Mouse (Mus musculus): Measurements from ENCODE around the gene Ramp3. TPM values are rescaled to one million over a fixed set of nuclear protein-coding genes. Genes with fewer than 3 reads are reported as not detected.
"Not testable (repeated sequence)": the region's sequence is repeated elsewhere in the genome, so short reads cannot be mapped to it uniquely, and the experiment has no call there.

The Ramp3 gene
- polyA plus RNA-seq (2012; rRNA removed): 3.6 and 4.2 TPM in 2 replicates

DNA sequence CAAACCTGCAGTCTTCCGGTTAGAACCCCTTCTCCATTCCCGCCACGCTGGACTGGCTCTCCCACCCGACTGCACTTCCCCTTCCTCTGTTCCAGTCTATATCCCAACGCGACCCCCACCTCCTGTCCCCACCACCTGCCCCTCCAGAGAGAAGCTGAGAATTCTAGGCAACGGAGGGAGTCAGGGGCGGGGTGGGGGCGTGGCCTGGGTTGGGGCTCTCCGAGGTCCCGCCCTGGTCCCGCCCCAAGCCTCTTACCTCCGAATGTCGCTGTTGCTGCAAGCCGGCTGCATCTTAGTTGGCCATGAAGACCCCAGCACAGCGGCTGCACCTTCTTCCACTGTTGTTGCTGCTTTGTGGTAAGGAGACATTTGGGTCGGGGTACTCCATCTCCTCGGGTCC, at the start of gene Ramp3:
Ramp3 (plus strand) TSS at position 251 of the 400 bp plus-strand sequence.
- DNase-seq (ENCODE audit: low read depth, low spot score): no peak
- WGBS: 2% methylated on average over 18 of the region's 18 CpGs

DNA sequence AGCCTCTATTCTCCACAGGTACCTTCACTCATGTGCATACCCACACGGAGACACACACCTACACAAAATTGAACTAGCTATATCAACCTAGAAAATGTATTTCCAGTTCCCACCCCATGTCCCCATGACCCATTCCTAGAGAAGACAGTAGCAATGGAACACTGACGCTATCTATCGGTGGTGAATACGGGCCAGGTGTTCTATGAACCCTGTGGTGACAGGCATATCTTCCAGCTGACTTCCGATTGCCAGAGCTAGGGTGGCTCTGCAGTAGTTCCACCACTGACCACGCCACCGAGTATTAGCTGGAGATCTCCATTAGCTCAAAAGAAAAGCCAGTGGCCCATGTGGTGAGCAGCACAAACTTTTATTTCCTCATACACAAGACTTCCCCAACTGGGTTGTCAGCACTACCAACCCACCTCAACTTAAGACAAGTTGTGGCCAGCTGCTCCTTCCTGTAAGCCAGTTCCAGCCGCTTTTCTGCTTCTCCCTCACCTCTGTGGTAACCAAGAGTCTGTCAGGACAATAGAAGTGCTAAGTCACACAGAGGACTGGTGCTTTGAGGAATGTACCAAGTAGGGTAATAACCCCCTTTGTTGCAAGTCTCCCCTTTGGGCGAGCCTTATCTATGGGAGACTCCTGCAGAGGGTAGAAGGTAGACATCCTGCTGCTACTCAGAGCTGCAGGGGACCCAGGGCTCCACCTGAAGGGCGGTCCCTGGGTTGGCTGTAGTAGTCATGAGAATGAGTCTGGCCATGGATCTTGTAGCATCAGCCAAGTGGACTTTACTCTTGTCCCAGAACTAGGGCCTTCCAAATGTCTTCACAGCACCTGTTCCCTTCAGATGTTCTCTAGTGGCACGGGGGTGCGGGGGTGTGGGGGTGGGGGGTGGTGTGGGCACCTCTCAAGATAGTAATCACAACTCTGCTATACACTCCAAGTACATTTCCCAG, 42.8 kb upstream of the Ramp3 start:
- WGBS: 82% methylated on average over 12 of the region's 12 CpGs
- no peak for DNase-seq (ENCODE audit: low read depth, low spot score)

DNA sequence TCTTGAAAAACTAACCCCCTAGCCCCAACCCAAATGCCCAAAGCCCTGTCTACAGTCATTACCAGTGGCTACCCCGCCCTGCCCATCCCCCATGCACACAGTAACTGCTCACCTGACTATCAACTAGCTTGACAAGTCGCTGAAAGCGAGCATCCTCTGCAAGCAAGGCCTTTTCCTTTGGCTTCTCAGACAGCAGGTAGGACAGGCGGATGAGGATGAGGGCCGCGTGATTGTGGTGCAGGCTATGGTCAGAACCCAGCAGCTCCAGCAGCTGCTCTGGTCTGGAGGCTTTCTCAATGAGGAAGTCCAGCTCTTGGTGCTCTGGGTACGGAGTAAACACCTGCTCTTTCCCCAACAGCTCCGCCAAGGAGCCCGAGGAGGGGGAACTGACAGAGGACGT, 34.6 kb upstream of the Ramp3 start:
- 49% methylated on average over 10 of the region's 10 CpGs for WGBS
- no peak for DNase-seq (ENCODE audit: low read depth, low spot score)

DNA sequence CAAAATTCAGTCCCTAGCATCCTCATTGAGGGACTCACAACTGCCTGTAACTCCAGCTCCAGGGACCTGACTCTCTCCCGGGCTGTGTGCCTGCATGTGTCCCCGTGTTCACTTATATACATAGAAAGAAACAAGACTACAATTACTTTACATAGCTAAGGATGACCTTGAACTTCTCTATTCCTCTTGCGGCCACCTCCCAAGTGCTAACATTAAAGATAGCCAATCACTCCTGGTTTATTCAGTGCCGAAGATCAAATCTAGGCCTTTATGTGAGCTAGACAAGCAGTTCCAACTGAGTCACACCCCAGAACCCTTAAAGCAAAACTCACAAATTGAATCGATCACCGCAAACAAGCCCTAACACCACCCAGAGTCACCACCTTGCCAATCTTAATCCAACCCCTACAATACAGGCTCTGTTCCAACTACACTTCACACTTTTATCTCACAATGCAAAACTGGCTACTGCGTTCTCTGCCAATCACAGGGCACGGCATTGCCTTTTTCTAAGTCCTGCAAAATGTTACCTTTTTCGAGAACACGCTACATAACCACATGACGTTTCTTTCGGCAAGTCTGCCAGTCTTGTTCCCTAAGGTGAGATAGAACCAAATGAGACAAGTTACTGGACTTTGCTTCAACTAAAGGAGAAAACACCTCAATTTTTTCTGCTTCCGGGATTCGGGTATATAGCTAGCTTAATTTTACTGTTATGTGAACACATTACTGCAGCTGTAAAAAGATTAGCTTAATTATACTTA, 33.5 kb upstream of the Ramp3 start:
- whole genome bisulfite sequencing: 23% methylated on average over 14 of the region's 14 CpGs
- DNase-seq (ENCODE audit: low read depth, low spot score): peak; percentile 45

DNA sequence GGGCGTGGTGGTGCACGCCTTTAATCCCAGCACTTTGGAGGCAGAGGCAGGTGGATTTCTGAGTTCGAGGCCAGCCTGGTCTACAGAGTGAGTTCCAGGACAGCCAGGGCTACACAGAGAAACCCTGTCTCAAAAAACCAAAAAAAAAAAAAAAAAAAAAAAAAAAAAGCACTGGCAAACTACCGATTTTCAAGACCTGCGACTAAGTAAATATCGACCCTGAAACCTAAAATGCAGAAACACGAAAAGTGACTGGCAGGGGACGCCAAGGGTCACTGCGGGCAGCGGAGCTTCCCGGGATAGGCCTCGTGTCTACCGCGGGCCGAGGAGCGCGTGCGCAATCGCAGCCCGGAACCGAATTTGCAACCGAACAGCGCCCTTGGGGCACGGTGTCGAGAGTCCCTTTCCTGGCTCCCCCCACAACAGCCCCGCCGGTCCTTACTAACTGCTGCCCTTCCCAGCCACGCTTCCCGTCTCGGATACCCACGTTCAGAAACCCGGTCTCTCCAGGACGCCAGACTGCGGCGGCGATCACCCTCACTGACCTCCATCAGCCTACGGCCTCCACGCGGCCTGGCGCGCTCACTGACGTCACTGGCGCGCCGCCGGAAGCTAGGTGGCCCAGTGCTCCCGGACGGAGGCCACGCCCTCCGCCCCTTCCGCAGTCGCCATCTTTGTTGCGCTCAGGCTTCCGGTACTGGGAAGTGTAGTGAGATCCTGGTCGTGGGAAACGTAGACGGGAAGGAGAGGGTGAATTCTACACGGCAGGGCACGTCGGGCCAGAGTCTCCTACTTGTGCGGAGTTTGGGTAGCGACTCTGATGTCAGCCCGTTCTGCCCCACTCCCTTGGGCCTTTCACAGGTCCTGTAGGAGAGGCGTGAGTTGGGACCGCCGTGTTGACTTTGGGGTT, 32.6 kb upstream of the Ramp3 start, which contains the start of gene Tbrg4:
Tbrg4 (minus strand) TSS at position 590 of the 910 bp plus-strand sequence.
- DNase-seq (ENCODE audit: low read depth, low spot score): peak; percentile 81
- WGBS: under 1% methylated on average over 66 of the region's 66 CpGs

DNA sequence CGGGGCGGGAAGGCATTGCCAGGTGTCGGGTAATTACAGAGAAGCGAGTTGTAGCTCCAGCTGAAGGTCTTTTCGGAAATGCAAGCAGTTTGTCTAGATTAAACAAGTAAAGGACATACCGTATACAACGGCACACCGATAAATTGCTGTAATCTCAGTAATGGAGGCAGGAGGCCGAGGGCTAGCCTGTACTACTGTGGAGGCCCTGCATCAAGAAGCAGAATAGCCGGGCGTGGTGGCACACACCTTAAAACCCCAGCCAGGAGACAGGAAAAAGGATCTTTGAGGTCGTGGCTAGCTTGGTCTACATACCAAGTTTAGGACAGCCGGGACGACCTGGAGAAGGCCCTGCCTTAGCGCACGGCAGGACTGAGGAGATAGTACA, 31.9 kb upstream of the Ramp3 start:
- WGBS: 3% methylated on average over 16 of the region's 16 CpGs
- no peak for DNase-seq (ENCODE audit: low read depth, low spot score)

DNA sequence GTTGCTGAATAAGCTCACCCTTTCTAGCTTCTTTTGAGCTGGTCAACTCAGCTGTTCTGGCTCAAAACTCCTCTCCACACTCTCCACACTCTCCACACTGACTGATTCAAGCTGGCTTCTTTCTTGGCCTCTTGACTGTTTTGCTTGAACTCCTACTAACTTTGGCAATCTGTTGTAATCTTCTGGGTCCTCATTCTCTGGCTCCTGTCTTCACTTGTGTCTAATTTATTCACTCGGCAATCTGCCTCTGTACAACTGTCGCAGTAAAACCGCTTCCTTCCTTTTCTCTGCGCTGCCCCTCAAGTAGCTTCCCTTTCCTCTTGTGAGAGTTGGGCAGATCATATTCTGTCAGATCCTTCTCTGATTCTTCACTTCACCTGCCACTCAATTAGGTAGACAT, 30.6 kb upstream of the Ramp3 start:
- 76% methylated on average over 4 of the region's 4 CpGs for WGBS
- no peak for DNase-seq (ENCODE audit: low read depth, low spot score)

DNA sequence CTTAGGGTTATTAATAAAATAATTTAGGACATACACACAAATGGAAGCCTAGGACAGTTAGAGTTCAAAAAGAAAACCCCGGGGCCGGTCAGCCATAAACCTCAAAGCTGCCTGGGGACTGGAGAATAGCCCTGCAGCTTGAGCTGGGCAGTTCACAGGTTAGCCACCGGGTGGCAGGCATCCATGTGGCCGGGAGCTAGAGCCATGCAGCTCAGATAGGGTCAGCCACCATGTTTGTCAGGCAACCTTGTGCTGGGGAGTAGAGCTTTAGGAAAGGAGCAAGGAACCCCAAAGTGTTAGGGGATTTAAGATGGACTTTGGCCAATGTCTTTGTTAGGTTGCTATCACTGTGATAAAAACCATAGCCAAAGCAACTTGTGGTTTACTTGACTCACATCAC, 29.8 kb upstream of the Ramp3 start:
- WGBS: 18% methylated on average over 4 of the region's 4 CpGs
- no peak for DNase-seq (ENCODE audit: low read depth, low spot score)

DNA sequence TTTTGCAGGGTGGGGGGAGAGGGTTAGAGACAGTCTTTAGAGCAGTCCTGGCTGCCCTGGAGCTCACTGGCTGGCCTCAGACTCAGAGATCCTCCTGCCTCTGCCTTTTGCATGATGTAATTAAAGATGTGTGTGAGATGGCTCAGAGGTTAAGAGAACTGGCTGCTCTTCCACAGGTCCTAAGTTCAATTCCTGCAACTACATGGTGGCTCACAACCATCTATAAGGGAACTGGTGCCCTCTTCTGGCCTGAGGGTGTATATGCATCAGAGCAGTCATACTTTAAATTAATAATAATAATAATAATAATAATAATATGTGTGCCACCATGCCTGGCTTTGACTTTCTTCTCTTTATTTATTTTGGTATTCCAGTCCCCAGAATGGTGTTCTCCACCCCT, 28.7 kb upstream of the Ramp3 start:
- no peak for DNase-seq (ENCODE audit: low read depth, low spot score)

DNA sequence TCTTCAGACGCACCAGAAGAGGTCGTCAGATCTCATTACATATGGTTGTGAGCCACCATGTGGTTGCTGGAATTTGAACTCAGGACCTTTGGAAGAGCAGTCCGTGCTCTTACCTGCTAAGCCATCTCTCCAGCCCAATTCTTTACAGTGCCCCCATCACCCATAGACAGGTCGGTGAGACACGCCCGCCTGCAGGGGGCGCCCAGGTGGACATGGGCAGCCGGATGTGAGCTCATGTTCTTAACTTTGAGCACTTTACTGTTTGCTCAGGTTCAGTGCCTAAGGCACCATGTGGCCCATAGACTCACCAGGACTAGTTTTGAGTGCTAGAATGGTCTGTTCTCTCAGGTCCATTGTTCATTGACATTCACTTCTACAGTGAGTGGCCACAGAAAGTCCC, 22.2 kb upstream of the Ramp3 start:
- 67% methylated on average over 8 of the region's 8 CpGs for WGBS
- DNase-seq (ENCODE audit: low read depth, low spot score): no peak

DNA sequence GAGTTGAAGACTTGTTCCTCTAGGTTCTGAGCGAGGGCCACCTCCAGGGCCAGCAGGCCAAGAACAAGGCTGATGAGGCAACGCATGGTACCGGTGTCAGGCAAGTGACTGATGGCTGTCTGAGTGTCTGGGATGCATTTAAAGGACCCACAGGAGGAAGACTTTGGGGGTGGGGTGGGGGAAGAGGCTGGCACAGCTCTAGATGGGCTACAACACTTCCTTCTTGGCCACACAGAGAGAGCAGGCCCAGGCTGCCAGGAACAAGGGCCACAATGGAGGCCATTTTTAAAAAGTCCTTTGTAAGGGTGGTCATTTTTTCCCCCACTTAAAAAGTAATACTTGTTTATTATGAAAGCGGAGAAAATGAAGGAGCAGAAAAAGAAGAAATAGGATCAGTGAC, 19.8 kb upstream of the Ramp3 start, which contains the start of gene Wap:
Wap (minus strand) TSS at position 101 of the 400 bp plus-strand sequence.
- DNase-seq (ENCODE audit: low read depth, low spot score): no peak
- WGBS: 90% methylated on average over 4 of the region's 4 CpGs

DNA sequence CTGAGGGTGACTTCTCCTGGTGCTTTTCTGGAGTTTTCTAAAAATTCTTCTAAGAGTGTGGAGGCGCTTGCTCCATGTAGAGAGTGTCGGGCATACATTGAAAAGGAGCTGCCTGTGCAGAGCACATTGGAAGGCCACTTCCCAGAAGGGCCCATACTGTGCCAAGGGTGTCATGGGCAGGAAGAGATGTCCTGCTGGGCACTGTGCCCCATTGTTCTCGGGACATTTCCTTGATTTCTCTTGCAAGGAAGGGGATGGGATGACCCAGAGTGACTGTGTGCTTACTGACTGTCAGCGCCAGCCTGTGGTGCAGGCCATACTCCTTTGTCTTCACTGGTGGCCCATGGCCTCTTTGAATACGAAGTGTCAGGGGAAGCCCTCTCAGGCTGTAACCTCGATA, 19.2 kb upstream of the Ramp3 start:
- no peak for DNase-seq (ENCODE audit: low read depth, low spot score)
- WGBS: 76% methylated on average over 6 of the region's 6 CpGs

DNA sequence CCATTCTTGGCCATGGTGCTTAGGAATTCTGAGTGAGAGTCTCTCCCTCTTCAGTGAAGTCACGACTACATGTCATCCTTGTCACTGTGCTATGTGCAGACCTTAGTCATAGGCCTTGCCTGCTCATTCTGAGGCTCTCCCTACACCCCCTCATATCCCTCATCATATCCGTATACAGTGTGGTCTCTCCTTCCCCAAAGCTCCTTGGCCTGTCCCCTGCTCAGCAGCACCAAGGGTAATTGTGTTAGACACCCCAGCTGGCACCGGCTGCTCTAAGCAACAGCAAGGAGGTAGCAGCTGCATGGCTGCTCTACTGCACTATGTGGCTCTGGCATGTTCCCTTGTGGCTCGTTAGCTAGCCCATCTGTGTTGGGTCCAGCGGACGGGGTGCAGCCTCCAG, 13.8 kb upstream of the Ramp3 start:
- WGBS: 78% methylated on average over 6 of the region's 6 CpGs

DNA sequence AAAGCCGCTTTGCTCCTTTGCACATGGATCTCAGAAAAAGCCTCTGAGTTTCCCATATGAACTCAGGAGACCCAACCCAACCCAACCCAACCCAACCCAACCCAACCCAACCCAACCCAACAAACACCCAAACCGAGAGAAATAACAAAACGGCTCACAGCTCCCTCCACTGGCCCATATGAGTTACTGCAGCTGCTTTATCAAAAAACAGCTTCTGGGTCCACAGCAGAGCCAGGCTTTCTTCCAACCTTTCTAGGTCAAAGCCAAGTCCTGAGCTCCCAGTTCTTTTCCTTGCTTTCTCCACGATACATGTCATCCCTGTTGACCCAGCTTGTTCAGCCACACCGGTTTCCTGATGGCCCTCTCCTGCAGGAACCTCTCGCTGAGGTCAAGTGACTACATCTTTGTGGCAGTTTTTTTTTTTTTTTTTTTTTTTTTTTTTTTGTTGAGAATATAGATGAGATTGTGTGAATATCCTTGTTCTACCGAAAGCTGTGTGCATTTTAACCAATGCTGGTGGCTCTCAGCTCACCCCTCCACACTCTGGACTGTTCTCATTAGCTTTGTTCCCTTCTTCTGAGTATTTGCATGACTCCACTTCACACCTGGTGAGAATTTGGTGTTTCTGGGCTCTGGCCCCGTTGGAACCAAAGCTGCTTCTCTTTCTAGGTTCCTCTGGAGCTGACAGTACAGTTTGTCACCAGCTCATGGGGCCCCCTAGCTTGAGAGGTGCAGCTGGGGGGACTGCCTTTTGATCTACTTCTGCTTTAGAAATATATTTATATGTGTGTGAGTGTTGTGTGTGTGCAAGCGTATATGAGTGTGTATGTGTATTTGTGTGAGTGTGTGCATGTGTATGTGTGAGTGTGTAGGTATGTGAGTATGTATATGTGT, 10.2 kb upstream of the Ramp3 start:
- DNase-seq (ENCODE audit: low read depth, low spot score): no peak
- 64% methylated on average over 9 of the region's 9 CpGs for WGBS

More for the DNA sequence above, 13.8 kb upstream of the Ramp3 start:
- no peak for DNase-seq (ENCODE audit: low read depth, low spot score)

DNA sequence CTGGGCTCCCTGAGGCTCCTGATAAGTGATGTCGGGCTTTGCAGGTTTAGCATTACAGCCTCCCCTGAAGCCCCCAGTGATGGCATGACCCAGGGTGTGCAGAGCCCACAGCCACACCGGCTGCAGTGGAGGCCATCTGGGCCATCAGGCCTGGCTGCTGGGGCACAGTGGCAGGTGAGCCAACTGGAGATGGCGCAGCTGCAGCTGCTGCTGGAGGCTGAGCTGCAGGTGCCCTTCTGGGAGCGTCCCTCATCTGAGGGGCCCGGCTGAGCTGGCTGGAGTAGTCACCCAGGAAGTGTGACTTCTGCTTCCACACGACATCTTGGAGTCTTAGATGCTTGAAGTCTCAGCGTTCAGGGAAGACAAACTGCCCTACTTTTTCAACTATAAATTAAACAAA, 7.8 kb upstream of the Ramp3 start:
- 47% methylated on average over 7 of the region's 7 CpGs for WGBS
- DNase-seq (ENCODE audit: low read depth, low spot score): no peak

DNA sequence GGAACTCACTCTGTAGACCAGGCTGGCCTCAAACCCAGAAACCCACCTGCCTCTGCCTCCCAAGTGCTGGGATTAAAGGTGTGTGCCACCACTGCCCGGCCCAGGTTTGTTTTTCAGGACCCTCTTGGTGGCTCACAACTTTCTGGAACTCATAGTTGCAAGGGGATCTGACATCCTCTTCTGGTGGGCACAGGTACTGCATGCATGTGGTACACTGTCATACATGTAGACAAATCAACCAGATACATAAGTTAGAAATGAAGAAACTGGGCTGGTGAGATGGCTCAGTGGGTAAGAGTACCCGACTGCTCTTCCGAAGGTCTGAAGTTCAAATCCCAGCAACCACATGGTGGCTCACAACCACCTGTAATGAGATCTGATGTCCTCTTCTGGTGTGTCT, 5.3 kb upstream of the Ramp3 start:
- 74% methylated on average over 3 of the region's 3 CpGs for WGBS
- not testable (repeated sequence) for DNase-seq (ENCODE audit: low read depth, low spot score)

DNA sequence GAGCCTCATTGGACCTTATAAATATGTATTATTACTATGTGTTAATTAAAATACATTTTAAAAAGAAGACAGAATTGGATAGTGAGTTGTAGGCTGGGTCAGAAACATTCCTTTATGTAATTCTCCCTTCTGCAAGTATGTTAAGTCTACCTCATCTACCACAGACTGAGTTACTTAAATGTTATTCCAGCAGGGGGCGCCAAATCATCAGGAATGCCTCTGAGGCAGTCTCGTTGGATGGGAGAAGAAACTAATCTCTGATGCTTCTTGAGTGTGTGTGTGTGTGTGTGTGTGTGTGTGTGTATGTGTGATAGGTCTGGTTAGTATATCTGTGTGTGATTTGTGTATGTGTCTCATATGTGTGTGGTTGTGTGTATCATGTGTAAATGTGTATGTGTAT, 3.4 kb upstream of the Ramp3 start:
- peak; percentile 57 for DNase-seq (ENCODE audit: low read depth, low spot score)
- 5% methylated on average over 2 of the region's 2 CpGs for WGBS

DNA sequence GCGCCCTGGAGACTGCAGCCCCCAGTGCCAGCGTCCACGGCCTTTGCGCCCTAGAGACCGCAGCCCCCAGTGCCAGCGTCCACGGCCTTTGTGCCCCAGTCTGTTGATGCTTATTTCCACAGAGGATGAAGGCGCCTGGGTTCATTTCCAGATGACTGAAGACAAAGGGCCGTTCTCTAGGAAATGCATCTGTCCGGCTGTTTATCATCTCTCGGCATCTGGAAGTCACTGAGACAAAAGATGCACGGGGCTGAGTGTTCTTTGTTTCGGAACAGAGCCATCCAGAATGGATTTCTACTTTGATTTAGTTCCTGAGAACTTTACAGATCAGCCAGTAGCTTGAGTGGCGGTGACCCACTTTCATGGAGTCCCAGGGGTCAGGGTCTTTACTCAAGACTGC, 2.9 kb downstream of the Ramp3 start:
- WGBS: 78% methylated on average over 14 of the region's 14 CpGs

DNA sequence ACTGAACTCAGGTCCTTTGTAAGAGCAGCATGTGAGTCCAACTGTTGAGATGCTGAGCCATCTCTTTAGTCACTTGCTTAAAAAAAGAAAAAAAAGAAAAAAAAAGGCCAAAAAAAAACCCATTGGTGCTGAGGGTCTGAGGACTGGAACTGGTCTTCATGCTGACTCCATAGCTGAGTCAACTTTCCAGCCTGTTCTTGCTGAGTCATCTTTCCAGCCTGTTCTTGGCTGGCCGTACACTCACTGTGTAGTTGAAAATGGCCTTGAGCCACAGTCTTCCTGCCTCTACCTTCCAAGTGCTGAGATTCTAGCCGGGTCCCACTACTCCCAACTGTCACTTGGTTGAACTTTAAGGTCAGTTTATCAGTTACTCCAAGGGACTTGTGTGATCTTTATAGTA, 8.3 kb downstream of the Ramp3 start:
- 54% methylated on average over 2 of the region's 2 CpGs for WGBS
- DNase-seq (ENCODE audit: low read depth, low spot score): no peak

More for the DNA sequence above, 2.9 kb downstream of the Ramp3 start:
- DNase-seq (ENCODE audit: low read depth, low spot score): no peak

All from large intestine, adult 2 months (tissue).